Mouse (Mus musculus) limb, embryonic 10.5 days (tissue): ENCODE data around the gene Zfp146. TPM values are rescaled to one million over a fixed set of nuclear protein-coding genes. Genes with fewer than 3 reads are reported as not detected.
A peak's percentile ranks its signal among the peaks of the same experiment; 100 is the strongest.
"Not testable (repeated sequence)": the region's sequence is repeated elsewhere in the genome, so short reads cannot be mapped to it uniquely, and the experiment has no call there.

Source experiments
- DNase-seq: peaks from one replicate; pipeline ENCODE4 v3.0.0-alpha.2; 2017; ENCODE audit warnings: low spot score
- H3K27ac ChIP-seq: fragments of 300-500 bp; sonication (generic); 2 replicates; pipeline ENCODE4 v1.5.1; 2016; ENCODE audit warnings: mild to moderate bottlenecking
- H3K27me3 ChIP-seq: fragments of 300-500 bp; sonication (generic); 2 replicates; pipeline ENCODE4 v1.6.1; 2016; ENCODE audit warnings: low read depth, mild to moderate bottlenecking; ENCODE audit not compliant: poor library complexity, severe bottlenecking
- H3K36me3 ChIP-seq: fragments of 300-500 bp; sonication (generic); 2 replicates; pipeline ENCODE4 v1.6.1; 2016; ENCODE audit warnings: mild to moderate bottlenecking, moderate library complexity
- H3K4me1 ChIP-seq: fragments of 300-500 bp; sonication (generic); 2 replicates; pipeline ENCODE4 v1.6.1; 2016
- H3K4me3 ChIP-seq: fragments of 300-500 bp; sonication (generic); 2 replicates; pipeline ENCODE4 v1.5.1; 2016; ENCODE audit warnings: mild to moderate bottlenecking, moderate library complexity
- H3K9me3 ChIP-seq: fragments of 300-500 bp; sonication (generic); replicated peaks from 2 replicates; pipeline ENCODE4 v1.6.1; 2016; ENCODE audit warnings: mild to moderate bottlenecking
- WGBS: fragments of 180-500 bp; shearing (Covaris S2); methylation state at CpG from one replicate; pipeline ENCODE4 v1.1.7; 2016; 5-methylcytosine and 5-hydroxymethylcytosine counted together
- polyA plus RNA-seq: library from polyadenylated mRNA; unstranded; fragments of >200 nt; fragmentation: Nextera tagmentation; extraction: Ambion mirVana; gene quantifications from 2 replicates; pipeline ENCODE4 v1.2.1, GENCODE M21; 2016

The Zfp146 gene
- polyA plus RNA-seq, 1 experiment from 2014 or later, result 19.6 TPM

DNA sequence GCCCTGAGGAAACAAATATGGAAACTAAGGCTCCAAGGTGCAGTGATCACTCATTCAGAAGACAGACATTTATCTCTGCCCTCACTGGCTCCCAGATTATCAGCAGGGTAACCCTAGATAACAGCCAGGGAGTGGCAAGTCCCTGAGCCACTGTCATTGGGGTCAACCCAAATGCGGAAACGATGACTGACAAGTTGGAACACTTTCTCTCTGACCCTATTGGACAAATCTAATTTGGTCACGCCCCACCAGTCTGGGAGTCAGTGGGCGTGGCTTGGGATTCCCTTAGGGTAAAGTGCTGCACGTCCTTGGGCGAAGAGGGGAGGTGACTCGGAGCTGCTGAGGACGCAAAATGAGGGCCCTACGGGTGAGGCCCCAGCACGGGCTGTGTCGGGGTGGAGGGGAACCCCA lies 14.3 kb upstream of the Zfp146 start, which contains the start of gene Cox7a1:
Gene Cox7a1, plus strand, starts transcription at position 266 of the 411 bp plus-strand sequence.
- no peaks in the 10 kb centered on the region for H3K9me3 ChIP-seq
- DNase-seq, result peak; percentile 55
- no peak within 1 kb of the TSS for H3K27ac ChIP-seq
- 1% methylated on average over 11 of the region's 11 CpGs for WGBS
- peaks cover 10% of the 10 kb centered on the region for H3K4me1 ChIP-seq
- H3K36me3 ChIP-seq, result peaks cover 49% of the 10 kb centered on the region
- H3K4me3 ChIP-seq, result peak within 1 kb of the TSS; percentile 35; the same call in 1 of the 2 replicates
- H3K27me3 ChIP-seq, result no peaks in the 10 kb centered on the region

- 83% methylated on average over 7 of the region's 7 CpGs for WGBS
- not testable (repeated sequence) for H3K9me3 ChIP-seq, H3K27ac ChIP-seq
Observed at GRCm38 (mm10) chr7:30183189-30183588, 13.6 kb upstream of the Zfp146 start.

GRCm38 (mm10) chr7:30181929-30182328 lies 12.4 kb upstream of the Zfp146 start:
- WGBS, result 94% methylated on average over 10 of the region's 10 CpGs
- not testable (repeated sequence) for H3K9me3 ChIP-seq, H3K4me1 ChIP-seq, H3K27ac ChIP-seq, DNase-seq, H3K4me3 ChIP-seq, H3K27me3 ChIP-seq
- peaks cover 45% of the 10 kb centered on the region for H3K36me3 ChIP-seq

More at GRCm38 (mm10) chr7:30183189-30183588, 13.6 kb upstream of the Zfp146 start:
- H3K27me3 ChIP-seq, H3K4me3 ChIP-seq, DNase-seq, H3K4me1 ChIP-seq: not testable (repeated sequence)
- peaks cover 49% of the 10 kb centered on the region for H3K36me3 ChIP-seq

DNA sequence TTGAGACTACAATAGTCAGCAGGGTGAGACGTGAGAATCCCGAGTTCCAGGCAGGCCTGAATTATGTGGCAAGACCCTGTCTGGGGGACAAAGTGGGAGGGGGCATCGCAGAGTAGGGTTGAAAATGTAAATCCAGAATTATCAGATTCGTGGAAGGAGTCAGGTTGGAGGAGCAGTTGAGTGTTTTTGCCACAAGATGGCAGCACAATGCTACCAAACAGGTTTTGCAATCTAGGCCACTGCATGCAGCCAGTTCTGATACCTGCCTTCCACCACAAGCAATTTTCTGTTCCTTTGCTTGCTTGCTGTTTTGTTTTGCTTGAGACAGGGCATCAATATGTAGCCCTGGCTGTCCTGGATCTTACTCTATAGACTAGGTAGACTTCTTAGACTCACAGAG lies 11.8 kb upstream of the Zfp146 start:
- peaks cover 10% of the 10 kb centered on the region for H3K4me1 ChIP-seq
- H3K4me3 ChIP-seq, result no peak overlapping the region
- WGBS, result 5% methylated on average over 4 of the region's 4 CpGs
- peaks cover 45% of the 10 kb centered on the region for H3K36me3 ChIP-seq
- H3K27me3 ChIP-seq, result no peaks in the 10 kb centered on the region
- H3K27ac ChIP-seq, result no peak overlapping the region
- DNase-seq, result peak; percentile 82
- no peaks in the 10 kb centered on the region for H3K9me3 ChIP-seq

- Histone ChIP-seq H3K9me3 (no peaks in the 10 kb centered on the region), H3K4me1 (no peaks in the 10 kb centered on the region), H3K4me3 (no peak overlapping the region), H3K27ac (no peak overlapping the region), H3K36me3 (peaks cover 45% of the 10 kb centered on the region), H3K27me3 (no peaks in the 10 kb centered on the region)
- DNase-seq, result no peak
- 87% methylated on average over 11 of the region's 11 CpGs for WGBS
Observed at GRCm38 (mm10) chr7:30178256-30178655, 8.7 kb upstream of the Zfp146 start.

DNA sequence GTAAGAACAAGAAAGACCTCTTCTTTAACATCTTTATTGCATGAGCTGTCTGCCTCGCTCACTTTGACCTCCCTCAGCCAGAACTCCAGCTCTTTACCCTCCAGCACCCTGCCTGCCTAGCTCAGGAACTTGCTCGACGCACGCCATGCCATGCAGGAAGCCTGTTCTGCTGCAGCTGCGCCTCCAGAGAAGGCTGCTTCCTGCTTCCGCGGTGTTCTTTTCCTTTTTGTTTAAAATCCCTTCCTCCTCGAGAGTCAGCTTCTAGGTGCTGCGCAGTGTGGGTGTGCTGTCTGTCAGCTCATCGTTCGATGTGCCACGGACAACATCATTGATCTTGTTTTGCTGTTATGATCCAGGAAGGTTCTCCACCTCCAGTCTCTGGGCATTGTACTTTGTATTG lies 6.9 kb upstream of the Zfp146 start:
- DNase-seq, result no peak
- Histone ChIP-seq H3K4me3 (no peak overlapping the region), H3K27ac (no peak overlapping the region), H3K4me1 (no peaks in the 10 kb centered on the region), H3K9me3 (no peaks in the 10 kb centered on the region), H3K36me3 (peaks cover 46% of the 10 kb centered on the region), H3K27me3 (no peaks in the 10 kb centered on the region)
- 85% methylated on average over 12 of the region's 12 CpGs for WGBS

- no peak for DNase-seq
- 29% methylated on average over 11 of the region's 11 CpGs for WGBS
- peaks cover 7% of the 10 kb centered on the region; the same call in 1 of the 2 replicates for H3K9me3 ChIP-seq
- H3K27me3 ChIP-seq, result no peaks in the 10 kb centered on the region
- H3K27ac ChIP-seq, result peak overlapping the region; percentile 98
- H3K4me1 ChIP-seq, result peaks cover 9% of the 10 kb centered on the region
- H3K36me3 ChIP-seq, result peaks cover 40% of the 10 kb centered on the region
- peak overlapping the region; percentile 79 for H3K4me3 ChIP-seq
Observed at GRCm38 (mm10) chr7:30170283-30170951, 867 bp upstream of the Zfp146 start.

- peaks cover 9% of the 10 kb centered on the region for H3K4me1 ChIP-seq
- H3K36me3 ChIP-seq, result peaks cover 51% of the 10 kb centered on the region
- peak overlapping the region; percentile 98 for H3K27ac ChIP-seq
- WGBS, result 3% methylated on average over 21 of the region's 21 CpGs
- H3K27me3 ChIP-seq, result no peaks in the 10 kb centered on the region
- no peak for DNase-seq
- peak overlapping the region; percentile 79 for H3K4me3 ChIP-seq
- peaks cover 19% of the 10 kb centered on the region for H3K9me3 ChIP-seq
Observed at GRCm38 (mm10) chr7:30168914-30169582, 502 bp downstream of the Zfp146 start.

- peaks cover 87% of the 10 kb centered on the region for H3K36me3 ChIP-seq
- H3K27me3 ChIP-seq, result no peaks in the 10 kb centered on the region
- no peak overlapping the region for H3K27ac ChIP-seq
- peaks cover 58% of the 10 kb centered on the region for H3K9me3 ChIP-seq
- WGBS, result 99% methylated on average over 2 of the region's 2 CpGs
- no peak for DNase-seq
- no peaks in the 10 kb centered on the region for H3K4me1 ChIP-seq
- no peak overlapping the region for H3K4me3 ChIP-seq
Observed at GRCm38 (mm10) chr7:30164745-30165144, 4.8 kb downstream of the Zfp146 start.

- no peaks in the 10 kb centered on the region for H3K27me3 ChIP-seq
- no peaks in the 10 kb centered on the region for H3K4me1 ChIP-seq
- no peak for DNase-seq
- H3K27ac ChIP-seq, result no peak overlapping the region
- peaks cover 100% of the 10 kb centered on the region for H3K36me3 ChIP-seq
- WGBS, result 94% methylated on average over 5 of the region's 5 CpGs
- no peak overlapping the region for H3K4me3 ChIP-seq
- peaks cover 70% of the 10 kb centered on the region for H3K9me3 ChIP-seq
Observed at GRCm38 (mm10) chr7:30163113-30163512, 6.4 kb downstream of the Zfp146 start.

DNA sequence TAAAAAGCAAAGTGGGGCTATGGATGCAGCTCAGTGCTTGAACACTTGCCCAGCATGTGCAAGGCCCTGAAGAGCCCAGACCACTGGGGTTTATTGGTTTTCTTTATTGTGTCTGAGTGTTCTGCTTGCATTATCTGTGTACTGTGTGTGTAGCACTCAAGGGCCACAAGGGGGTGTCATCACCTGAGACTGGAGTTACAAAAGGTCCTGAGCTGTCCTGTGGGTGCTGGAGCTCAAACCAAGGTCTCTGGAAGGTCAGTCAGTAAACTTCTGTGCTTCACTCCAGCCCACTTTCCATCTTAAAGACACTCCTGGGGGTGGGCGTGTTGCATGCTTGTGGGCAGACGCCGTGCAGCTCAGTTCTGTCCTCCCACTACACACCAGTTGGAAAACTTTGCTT lies 14.0 kb downstream of the Zfp146 start:
- DNase-seq, result no peak
- H3K4me1 ChIP-seq, result no peaks in the 10 kb centered on the region
- H3K27me3 ChIP-seq, result no peaks in the 10 kb centered on the region
- H3K36me3 ChIP-seq, result peaks cover 93% of the 10 kb centered on the region
- H3K27ac ChIP-seq, result no peak overlapping the region
- no peak overlapping the region for H3K4me3 ChIP-seq
- WGBS, result 95% methylated on average over 3 of the region's 3 CpGs
- H3K9me3 ChIP-seq, result peaks cover 56% of the 10 kb centered on the region

GRCm38 (mm10) chr7:30154040-30154439 lies 15.5 kb downstream of the Zfp146 start:
- peaks cover 54% of the 10 kb centered on the region for H3K9me3 ChIP-seq
- H3K4me3 ChIP-seq, result no peak overlapping the region
- peaks cover 93% of the 10 kb centered on the region for H3K36me3 ChIP-seq
- H3K27ac ChIP-seq, result no peak overlapping the region
- no peaks in the 10 kb centered on the region for H3K27me3 ChIP-seq
- H3K4me1 ChIP-seq, result no peaks in the 10 kb centered on the region
- DNase-seq, result no peak
- 94% methylated on average over 1 of the region's 1 CpGs for WGBS

DNA sequence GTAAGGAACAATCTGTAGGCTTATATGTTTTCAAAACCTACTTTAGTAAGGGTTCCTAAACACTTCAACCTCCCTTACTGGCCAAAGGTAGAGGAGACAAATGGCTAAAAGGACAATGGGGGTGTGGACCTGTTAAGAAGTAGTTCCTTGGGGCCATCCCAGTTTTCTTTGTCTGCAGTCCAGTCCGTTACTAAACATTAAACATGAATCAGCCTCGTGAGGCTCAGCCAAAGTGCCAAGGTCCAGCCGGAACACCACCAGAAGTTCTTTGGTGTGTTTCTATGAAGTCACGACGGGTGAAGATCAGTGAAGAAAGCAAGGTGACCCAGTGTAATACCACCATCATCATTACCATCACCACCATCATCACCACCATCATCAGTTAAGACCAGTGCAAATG lies 22.5 kb downstream of the Zfp146 start:
- WGBS, result 97% methylated on average over 5 of the region's 5 CpGs
- DNase-seq, result no peak
- Histone ChIP-seq H3K9me3 (peaks cover 21% of the 10 kb centered on the region), H3K4me1 (no peaks in the 10 kb centered on the region; the same call in 1 of the 2 replicates), H3K27me3 (no peaks in the 10 kb centered on the region), H3K27ac (no peak overlapping the region), H3K4me3 (no peak overlapping the region), H3K36me3 (peaks cover 70% of the 10 kb centered on the region)
